Mouse (Mus musculus) left cerebral cortex, adult 9 months (tissue): ENCODE results near the gene Vmn1r170.
"Not testable (repeated sequence)": the region's sequence is repeated elsewhere in the genome, so short reads cannot be mapped to it uniquely, and the experiment has no call there.

ENCODE experiments used
- DNase-seq, 2 experiments: peaks; one replicate each; pipeline ENCODE4 v3.0.0; 2022; ENCODE audit warnings: low spot score in 2 of 2

The Vmn1r170 gene

GRCm38 (mm10) chr7:23605875-23606274, at the start of gene Vmn1r170:
Vmn1r170 (plus strand) TSS chr7:23606175.
- DNase-seq = not testable (repeated sequence)

GRCm38 (mm10) chr7:23575226-23575625, 30.7 kb upstream of the Vmn1r170 start, which contains the start of gene Vmn1r169:
Vmn1r169 (plus strand) TSS chr7:23575526.
- DNase-seq = not testable (repeated sequence)

- DNase-seq = no peak
These were observed 24.4 kb downstream of the Vmn1r170 start, which contains the start of gene Vmn1r171 for GRCm38 (mm10) chr7:23630422-23630821. Vmn1r171 (plus strand) TSS chr7:23630722.
